Mouse (Mus musculus): ENCODE results near the gene Gm14403.
A peak's percentile ranks its signal among the peaks of the same experiment; 100 is the strongest.
"Not testable (repeated sequence)": the region's sequence is repeated elsewhere in the genome, so short reads cannot be mapped to it uniquely, and the experiment has no call there.

The Gm14403 gene

DNA sequence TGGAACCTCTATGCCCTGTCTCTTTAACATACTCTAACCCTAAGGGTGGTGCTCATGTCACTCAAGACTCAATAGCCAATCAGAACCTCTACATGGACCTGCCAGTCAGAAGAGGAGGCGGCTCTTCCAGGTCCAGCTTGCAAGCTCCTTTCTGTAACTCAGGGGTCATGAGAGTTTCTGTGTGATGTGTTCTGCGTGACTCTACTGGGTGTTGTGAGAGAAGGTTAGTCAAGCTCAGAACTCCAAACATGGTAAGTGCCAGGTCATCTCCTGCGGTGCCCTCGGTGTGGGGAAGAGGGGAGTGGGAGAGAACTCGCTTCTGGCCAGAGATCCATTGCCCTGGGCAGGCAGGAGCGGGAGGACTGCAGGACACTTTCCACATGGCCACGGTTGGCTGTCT is at the start of gene Gm14403:
TSS of gene Gm14403 (plus strand) at position 149 of the 400 bp plus-strand sequence.
- peak; percentile 6 for DNase-seq (ENCODE audit: low read depth)

DNA sequence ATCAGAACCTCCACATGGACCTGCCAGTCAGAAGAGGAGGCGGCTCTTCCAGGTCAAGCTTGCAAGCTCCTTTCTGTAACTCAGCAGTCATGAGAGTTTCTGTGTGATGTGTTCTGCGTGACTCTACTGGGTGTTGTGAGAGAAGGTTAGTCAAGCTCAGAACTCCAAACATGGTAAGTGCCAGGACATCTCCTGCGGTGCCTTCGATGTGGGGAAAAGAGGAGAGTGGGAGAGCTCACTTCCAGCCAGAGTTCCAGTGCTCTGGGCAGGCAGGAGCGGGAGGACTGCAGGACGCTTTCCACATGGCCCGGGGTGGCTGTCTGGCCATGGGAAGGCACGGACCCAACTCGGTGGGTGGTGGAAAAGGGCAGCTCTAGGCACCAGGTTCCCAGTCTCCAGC is 33.3 kb upstream of the Gm14403 start, which contains the start of gene Zfp970:
TSS of gene Zfp970 (plus strand) at position 58 of the 400 bp plus-strand sequence.
- DNase-seq (ENCODE audit: low read depth): peak; percentile 3

DNA sequence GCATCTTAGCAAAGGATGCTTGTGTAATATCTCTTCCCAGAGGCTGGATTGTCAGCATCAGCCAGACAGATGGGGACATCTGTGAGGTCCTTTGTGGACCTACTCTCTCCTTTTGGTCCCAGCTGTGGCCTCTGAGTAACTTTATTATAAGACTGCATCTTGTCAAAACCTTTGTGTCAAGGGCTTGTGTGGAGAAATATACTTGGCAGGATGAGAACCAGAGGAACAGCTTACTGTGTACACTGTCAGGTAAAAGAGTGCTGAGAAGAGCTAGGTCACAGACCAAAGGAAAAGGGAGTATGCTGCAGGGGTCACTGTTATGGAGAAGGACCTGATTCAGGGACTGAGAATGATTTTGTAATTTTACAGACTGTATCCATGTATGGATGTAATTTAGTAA is 29.8 kb upstream of the Gm14403 start:
- DNase-seq (ENCODE audit: low read depth): not testable (repeated sequence)

DNA sequence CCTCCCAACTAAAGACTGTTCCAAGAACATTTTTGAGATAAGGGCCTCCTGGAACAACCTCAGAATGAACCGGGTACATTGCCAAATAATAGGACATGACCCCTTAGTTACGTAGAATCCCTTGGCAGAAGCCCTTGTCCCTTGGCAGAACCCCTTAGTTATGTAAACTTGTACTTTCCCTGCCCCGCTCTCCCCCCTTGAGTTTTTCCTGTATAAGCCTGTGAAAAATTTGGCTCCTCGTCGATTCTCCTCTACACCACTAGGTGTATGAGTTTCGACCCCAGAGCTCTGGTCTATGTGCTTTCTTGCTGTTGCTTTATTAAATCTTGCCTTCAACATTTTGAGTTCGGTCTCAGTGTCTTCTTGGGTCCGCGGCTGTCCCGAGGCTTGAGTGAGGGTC is 25.8 kb upstream of the Gm14403 start:
- not testable (repeated sequence) for DNase-seq (ENCODE audit: low read depth)

GRCm38 (mm10) chr2:177481971-177482370 is 16.0 kb upstream of the Gm14403 start:
- not testable (repeated sequence) for DNase-seq (ENCODE audit: low read depth)

DNA sequence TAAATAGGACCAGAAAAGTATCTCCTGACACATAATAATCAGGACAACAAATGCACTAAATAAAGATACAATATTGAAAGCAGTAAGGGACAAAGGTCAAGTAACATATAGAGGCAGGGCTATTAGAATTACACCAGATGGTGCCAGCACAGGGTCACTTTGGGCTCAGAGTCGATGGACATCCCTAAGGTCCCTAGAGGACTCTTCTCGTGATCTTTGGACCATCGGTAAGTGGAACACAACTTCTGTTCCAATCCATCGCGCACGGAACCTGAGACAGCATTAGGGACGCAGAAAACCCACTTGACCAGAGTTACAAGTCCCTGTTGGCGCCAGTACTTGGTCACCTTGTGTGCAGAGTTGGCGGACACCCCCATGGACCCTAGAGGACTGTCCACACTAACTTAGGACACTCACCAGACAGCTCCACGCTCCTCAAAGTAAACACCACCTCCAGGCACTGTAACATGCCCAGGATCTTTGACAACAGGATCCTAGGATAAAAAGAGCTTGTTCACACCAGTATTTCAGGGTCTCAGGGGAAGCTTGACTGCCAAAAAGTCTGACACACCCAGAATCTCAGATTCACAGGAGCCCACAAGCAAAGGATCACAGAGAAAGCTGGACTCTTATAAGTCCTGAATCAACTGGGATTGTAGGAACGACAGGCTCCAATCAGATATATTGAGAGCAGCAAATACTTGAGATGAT is 14.6 kb upstream of the Gm14403 start:
- not testable (repeated sequence) for DNase-seq (ENCODE audit: low read depth)

DNA sequence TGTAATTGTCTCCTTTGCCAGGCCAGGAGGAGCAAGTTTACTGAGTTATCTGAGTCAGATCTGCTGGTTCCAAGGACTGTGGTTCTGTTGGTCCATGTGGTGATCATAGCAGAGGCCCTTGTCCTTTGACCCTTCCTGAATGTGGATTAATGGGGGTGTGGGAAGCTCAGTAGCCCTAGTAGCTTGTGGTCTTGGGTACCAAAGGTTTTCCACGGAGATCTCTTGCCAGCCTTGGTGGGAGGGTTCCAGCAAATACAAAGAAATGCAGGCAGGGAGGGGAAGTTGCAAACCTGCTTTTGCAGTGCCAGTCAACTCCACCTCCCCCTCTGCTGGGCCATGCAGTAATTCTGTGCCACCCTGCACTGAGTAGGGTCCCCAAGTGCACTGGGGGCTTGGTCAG is 1.2 kb downstream of the Gm14403 start:
- not testable (repeated sequence) for DNase-seq (ENCODE audit: low read depth)

DNA sequence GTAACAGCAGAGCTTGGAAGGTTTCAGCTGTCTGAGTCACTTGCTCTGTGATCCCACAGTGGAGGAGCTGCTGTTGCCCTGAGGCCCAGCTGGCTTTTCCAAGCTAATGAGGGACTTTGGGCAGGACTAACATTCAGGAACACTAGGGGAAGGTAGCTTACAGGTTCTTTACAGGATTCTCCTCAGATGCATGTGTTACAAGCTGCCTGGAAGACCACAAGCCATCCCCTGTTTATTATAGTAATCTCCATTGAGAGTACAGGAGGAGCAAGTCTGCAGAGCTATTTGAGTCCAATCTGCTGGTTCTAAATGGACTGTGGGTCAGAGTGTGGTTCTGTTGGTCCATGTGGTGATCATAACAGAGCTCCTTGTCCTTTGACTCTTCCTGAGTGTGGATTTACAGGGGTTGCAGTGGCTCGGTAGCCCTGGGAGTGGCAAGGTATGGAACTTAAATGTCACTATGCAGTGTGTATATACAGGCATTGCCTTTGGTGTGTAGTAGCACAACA is 7.2 kb downstream of the Gm14403 start:
- not testable (repeated sequence) for DNase-seq (ENCODE audit: low read depth)

GRCm38 (mm10) chr2:177511381-177511780 is 13.4 kb downstream of the Gm14403 start:
- DNase-seq (ENCODE audit: low read depth): not testable (repeated sequence)

DNA sequence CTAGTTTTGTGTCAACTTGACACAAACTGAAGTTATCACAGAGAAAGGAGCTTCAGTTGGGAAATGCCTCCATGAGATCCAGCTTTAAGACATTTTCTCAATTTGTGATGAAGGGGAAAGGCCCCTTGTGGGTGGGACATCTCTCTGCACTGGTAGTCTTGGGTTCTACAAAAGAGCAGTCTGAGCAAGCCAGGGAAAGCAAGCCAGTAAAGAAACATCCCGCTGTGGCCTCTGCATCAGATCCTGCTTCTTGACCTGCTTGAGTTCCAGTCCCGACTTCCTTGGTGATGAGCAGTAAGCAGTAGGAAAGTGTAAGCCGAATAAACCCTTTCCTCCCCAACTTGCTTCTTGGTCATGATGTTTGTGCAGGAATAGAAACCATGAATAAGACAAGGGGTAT is 14.0 kb downstream of the Gm14403 start:
- not testable (repeated sequence) for DNase-seq (ENCODE audit: low read depth)

DNA sequence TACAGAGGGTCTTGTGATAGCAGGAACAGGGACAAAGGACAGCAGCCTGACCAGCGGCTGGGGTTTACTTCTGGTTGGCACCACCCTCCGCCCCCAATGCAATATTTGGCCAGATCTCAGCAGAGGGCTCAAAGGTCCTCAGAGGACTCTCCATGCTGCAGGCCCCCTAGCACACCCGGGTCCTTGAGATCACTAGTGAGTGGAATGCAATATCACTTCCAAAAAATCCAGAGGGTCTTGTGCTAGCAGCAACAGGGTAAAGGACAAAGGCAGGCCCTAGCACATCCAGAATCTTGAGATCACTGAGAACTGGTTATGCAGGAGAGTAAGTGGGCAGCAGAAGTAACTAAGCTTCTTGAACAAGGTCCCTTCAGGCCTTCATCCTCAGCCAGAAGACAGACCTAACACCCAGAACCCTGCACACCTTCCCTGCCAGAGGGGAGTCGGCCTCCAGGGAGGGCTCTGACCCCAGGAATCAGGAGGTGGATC is 16.0 kb downstream of the Gm14403 start:
- DNase-seq (ENCODE audit: low read depth): not testable (repeated sequence)

GRCm38 (mm10) chr2:177517746-177518145 is 19.7 kb downstream of the Gm14403 start:
- DNase-seq (ENCODE audit: low read depth): not testable (repeated sequence)

- not testable (repeated sequence) for DNase-seq (ENCODE audit: low read depth)
Measured at GRCm38 (mm10) chr2:177518354-177518753, 20.3 kb downstream of the Gm14403 start.

DNA sequence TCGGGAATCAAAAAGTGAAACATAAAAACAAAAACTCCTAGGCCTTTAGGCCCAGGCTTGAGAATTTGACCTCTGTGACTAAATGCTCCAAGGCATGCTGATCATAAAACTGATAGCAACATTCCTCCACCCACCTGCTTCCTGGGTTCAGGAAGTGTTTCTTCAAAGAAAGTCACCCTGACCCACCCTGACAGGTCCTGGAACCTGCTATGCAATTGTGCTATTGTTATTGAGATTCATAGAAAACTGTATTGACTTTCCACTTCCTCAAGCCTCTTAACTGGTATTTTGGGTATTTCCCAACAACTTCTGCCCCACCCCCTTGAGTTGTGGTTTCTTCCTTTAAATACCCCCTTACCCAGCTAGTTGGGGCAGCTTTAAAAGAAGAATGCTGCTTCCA is 20.9 kb downstream of the Gm14403 start:
- not testable (repeated sequence) for DNase-seq (ENCODE audit: low read depth)

GRCm38 (mm10) chr2:177520035-177520434 is 22.0 kb downstream of the Gm14403 start:
- no peak for DNase-seq (ENCODE audit: low read depth)

DNA sequence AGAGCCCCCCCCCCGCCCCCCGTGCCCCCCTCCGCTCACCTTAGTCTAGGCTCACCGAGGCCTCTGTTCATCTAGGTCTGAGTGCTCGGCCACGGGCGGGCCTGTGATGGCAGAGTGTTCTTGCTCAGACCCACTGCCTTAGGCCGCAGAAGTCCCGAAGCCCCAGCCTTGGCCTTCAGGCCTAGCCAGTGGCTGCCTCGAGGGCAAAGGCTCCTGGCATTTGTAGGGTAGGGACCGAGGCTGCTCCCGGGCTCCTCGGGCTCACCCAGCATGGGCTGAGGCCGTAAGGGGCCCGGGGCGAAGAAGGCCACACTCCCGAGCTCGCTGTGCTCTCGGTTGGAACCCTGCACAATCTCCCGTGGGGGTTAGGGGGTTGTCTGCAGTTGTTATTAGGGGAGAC is 25.0 kb downstream of the Gm14403 start:
- DNase-seq (ENCODE audit: low read depth): no peak

DNA sequence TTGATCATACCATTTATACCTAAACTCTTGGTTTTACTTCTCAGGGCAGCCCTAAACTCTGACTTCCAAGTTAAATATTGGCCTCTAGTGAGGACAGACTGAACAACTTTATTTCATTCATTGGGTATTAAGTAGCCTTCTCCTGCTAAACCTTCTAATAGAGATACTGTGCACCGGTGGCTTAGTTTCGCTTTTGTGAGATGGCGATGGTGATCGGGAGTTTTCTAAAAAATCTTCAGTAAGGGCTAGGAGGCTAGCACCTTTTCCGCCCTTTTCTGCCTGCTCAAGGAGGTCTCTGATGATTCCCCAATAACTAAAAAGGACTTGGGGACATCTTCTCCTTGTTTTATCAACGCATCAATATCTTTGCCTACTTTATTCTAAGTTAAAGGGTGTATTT is 25.7 kb downstream of the Gm14403 start:
- DNase-seq (ENCODE audit: low read depth): not testable (repeated sequence)

DNA sequence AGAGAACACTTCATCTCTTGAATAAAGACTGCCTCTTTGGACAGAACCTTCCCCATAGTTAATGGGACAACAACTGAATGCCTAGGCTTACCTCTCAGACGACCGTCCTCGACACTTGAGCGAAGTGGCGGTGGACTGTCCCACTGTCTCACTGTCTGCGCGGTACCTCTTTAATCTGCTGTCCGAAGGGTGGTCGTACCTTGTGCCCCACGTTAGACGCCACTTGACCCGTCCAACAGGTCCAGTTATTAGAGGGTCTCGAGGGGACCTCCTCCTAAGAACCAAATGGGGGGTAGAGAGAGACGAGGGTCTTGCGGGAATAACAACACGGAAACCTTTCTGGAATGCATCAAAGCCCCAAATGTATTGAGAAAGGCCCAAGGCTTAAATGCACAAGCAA is 26.2 kb downstream of the Gm14403 start:
- DNase-seq (ENCODE audit: low read depth): not testable (repeated sequence)

GRCm38 (mm10) chr2:177535876-177536275 is 37.9 kb downstream of the Gm14403 start:
- no peak for DNase-seq (ENCODE audit: low read depth)

DNA sequence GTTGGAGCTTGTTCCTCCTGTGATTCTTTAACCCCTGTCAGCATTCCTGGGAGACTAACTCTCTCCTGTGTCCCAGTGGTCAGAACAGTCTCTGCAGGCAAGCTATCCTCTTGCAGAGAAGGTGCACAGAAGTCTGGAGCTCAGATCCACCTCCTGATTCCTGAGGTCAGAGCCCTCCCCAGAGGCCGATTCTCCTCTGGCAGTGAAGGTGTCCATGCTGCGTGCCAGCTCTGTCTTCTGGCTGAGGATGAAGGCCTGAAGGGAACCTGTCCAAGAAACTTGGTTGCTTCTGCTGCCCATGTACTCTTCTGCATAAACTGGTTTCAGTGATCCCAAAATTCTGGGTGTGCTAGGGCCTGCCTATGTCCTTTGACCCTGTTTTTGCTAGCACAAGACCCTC is 39.1 kb downstream of the Gm14403 start:
- not testable (repeated sequence) for DNase-seq (ENCODE audit: low read depth)

DNA sequence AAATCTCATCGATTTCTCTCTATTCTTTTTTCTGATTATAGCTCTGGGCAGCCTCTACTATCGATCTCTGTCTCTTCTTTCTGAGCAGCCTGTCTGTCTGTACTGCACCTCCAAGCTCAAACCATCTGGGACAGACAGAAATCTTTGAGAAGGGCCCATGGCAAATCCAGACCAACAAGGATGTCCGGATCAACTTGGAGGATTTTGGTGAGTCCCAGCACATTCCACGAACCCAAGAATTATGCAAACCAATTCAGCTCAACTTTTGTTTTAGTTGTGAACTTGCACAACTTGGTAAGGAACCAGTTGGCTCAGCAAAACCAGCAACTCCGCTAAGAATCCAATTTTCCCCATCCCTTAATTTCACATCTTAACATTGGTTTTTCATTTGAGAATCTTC is 39.7 kb downstream of the Gm14403 start:
- not testable (repeated sequence) for DNase-seq (ENCODE audit: low read depth)

- not testable (repeated sequence) for DNase-seq (ENCODE audit: low read depth)
Measured at GRCm38 (mm10) chr2:177555261-177555660, 57.2 kb downstream of the Gm14403 start.
